Mouse (Mus musculus) lung, postnatal 0 days (tissue): ENCODE results near the gene Mpzl3. TPM values are rescaled to one million over a fixed set of nuclear protein-coding genes. Genes with fewer than 3 reads are reported as not detected.

ENCODE experiments used
- ATAC-seq: fragments of 200-750 bp; cut with Nextera tagmentation; 2 replicates; pipeline ENCODE4 v1.8.0; 2017; ENCODE audit warnings: moderate library complexity
- DNase-seq: peaks from one replicate; pipeline ENCODE4 v3.0.0-alpha.2; 2016; ENCODE audit warnings: low spot score
- H3K27ac ChIP-seq: fragments of 300-500 bp; sonication (generic); 2 replicates; pipeline ENCODE4 v1.5.1; 2014; ENCODE audit warnings: antibody characterized with exemption, mild to moderate bottlenecking, low read length, mixed read lengths
- H3K27me3 ChIP-seq: fragments of 300-500 bp; sonication (generic); replicated peaks from 2 replicates; pipeline ENCODE4 v1.6.1; 2014; ENCODE audit warnings: low read length, mixed read lengths; ENCODE audit not compliant: insufficient read depth
- H3K36me3 ChIP-seq: fragments of 300-500 bp; sonication (generic); 2 replicates; pipeline ENCODE4 v1.6.1; 2014; ENCODE audit warnings: low read length, mixed read lengths; ENCODE audit not compliant: insufficient read depth
- H3K4me1 ChIP-seq: fragments of 300-500 bp; sonication (generic); 2 replicates; pipeline ENCODE4 v1.6.1; 2014; ENCODE audit warnings: antibody characterized with exemption, low read depth, low read length, mixed read lengths; ENCODE audit not compliant: insufficient read depth
- H3K4me2 ChIP-seq: fragments of 300-500 bp; sonication (generic); replicated peaks from 2 replicates; pipeline ENCODE4 v1.6.1; 2014; ENCODE audit warnings: low read depth, mild to moderate bottlenecking, low read length, moderate library complexity, mixed read lengths
- H3K4me3 ChIP-seq: fragments of 300-500 bp; sonication (generic); 2 replicates; pipeline ENCODE4 v1.5.1; 2014; ENCODE audit warnings: low read depth, low read length
- H3K9ac ChIP-seq: fragments of 300-500 bp; sonication (generic); replicated peaks from 2 replicates; pipeline ENCODE4 v1.6.1; 2014; ENCODE audit warnings: low read depth, mild to moderate bottlenecking
- H3K9me3 ChIP-seq: fragments of 300-500 bp; sonication (generic); 2 replicates; pipeline ENCODE4 v1.6.1; 2016; ENCODE audit warnings: low read length, mixed read lengths
- CTCF ChIP-seq: IDR thresholded peaks from 2 replicates; pipeline ENCODE4 v1.5.1; 2016; ENCODE audit warnings: antibody characterized with exemption, mild to moderate bottlenecking
- EP300 ChIP-seq: IDR thresholded peaks from 2 replicates; pipeline ENCODE4 v1.6.1; 2016; ENCODE audit warnings: antibody characterized with exemption, mild to moderate bottlenecking, control low read depth
- WGBS: fragments of 180-500 bp; shearing (Covaris S2); extraction: QIAGEN DNeasy Blood & Tissue Kit; methylation state at CpG from one replicate; pipeline ENCODE4 v1.1.7; 2014; 5-methylcytosine and 5-hydroxymethylcytosine counted together
- polyA plus RNA-seq: library from polyadenylated mRNA; unstranded; fragments of >200 nt; fragmentation: Nextera tagmentation; extraction: Ambion mirVana; gene quantifications from 2 replicates; pipeline ENCODE4 v1.2.1, GENCODE M21; 2015

Gene Mpzl3
- polyA plus RNA-seq, 1 experiment from 2014 or later = 2.0 TPM

DNA sequence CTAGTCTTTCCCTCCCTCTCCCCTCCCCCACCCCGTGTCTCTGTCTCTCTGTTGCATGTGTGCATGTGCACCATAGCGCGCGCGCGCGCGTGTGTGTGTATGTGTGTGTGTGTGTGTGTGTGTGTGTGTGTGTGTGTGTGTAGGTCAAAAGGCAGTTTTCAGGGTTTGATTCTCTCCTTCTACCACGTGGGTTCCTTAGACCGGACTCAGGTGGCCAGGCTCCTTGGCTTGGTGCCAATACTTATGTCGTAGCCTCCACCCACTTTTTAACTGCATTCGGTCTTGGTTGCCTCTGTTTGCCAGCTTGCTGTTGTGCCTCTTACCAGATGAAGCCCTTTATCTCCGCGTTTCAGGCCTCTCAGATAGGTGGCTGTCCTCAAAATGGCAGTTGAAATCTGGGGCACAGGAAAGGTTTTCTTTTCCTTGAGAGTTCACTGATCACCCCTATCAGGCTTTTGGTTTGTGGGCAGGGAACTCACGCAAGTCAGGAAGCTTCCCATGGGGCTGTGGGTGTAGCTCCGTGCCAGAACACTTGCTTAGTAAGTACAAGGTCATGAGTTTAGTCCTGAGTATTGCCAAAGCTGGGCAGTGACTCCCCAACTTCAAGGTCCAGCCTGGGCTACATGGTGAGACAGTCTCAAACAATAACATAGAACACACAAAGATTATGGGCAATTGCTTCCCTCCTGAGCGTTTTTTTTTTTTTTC, 13.7 kb upstream of the Mpzl3 start:
- Histone ChIP-seq H3K9ac (no peak overlapping the region), H3K27me3 (no peaks in the 10 kb centered on the region), H3K4me2 (peak overlapping the region; percentile 45), H3K36me3 (no peaks in the 10 kb centered on the region), H3K9me3 (no peaks in the 10 kb centered on the region), H3K27ac (peak overlapping the region; percentile 38; the same call in 1 of the 2 replicates), H3K4me1 (no peaks in the 10 kb centered on the region), H3K4me3 (no peak overlapping the region; the same call in 1 of the 2 replicates)
- WGBS = 31% methylated on average over 17 of the region's 17 CpGs
- ATAC-seq (no peak), DNase-seq (peak; percentile 64)
- TF ChIP-seq EP300 (no peak), CTCF (no peak)

DNA sequence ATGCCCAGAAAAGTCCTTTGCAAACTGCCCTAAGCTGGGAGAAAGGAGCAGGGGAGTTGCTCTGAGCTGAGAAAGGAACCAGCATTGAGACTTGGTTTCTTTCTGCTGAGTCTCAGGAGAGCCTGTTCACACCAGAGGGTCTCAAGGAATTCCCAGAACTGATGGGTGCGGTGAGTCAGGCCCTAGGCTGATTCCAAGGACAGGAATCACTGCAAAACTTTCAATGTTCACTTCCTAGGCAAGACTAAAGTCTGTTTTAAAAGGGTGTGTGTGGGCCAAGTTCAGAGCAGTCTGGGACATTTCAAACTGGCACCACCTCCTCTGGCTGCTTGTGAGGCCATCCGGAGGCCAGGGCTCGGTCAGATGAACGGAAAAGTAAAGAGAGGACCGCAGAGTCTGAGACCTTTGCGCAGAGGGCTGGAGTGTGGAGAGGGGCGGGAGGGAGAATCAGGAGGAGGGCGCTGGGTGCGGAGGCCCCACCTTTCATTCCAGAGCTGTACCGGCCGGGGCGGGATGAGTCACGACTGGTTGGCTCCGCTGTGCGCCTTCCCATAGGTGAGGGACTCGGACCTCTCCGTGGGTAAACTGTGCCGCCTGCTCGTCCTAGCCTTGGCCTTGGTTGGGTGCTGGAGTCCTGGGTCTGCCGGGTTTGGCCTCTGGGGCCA, 12.8 kb upstream of the Mpzl3 start:
- Histone ChIP-seq H3K4me3 (peak overlapping the region; percentile 29), H3K9ac (0 out of 2 replicates have a peak overlapping the region, but pooled peaks have one; percentile 1), H3K36me3 (no peaks in the 10 kb centered on the region), H3K9me3 (no peaks in the 10 kb centered on the region), H3K4me2 (peak overlapping the region; percentile 47), H3K27ac (peak overlapping the region; percentile 27; the same call in 1 of the 2 replicates), H3K27me3 (no peaks in the 10 kb centered on the region), H3K4me1 (no peaks in the 10 kb centered on the region)
- 2% methylated on average over 19 of the region's 20 CpGs for WGBS
- TF ChIP-seq EP300 (no peak), CTCF (no peak)
- DNase-seq (peak; percentile 89), ATAC-seq (peak; percentile 97)

DNA sequence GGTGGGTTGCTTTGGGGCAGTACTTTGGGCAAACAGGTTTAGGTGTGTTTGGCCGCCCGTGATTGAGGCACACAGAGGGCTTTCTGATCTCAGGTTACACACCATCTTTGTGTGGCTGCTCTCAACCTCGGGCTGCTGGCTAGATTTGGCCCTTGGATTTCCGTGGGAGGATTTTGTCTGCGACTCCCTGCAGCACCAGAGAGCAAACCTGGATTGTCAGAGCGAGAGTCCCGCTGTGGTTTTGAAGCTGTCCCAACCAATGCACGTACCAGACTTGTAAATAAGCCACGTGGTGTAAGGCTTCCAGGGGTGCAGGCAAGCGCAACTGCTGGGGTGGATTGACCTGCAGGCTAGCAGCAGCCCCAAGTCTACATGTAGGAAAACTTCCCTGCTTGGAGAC, 12.0 kb upstream of the Mpzl3 start:
- ATAC-seq (peak; percentile 25), DNase-seq (no peak)
- peak overlapping the region; percentile 29 for H3K4me3 ChIP-seq
- TF ChIP-seq CTCF (no peak), EP300 (no peak)
- no peaks in the 10 kb centered on the region for H3K4me1 ChIP-seq
- H3K9ac ChIP-seq = 0 out of 2 replicates have a peak overlapping the region, but pooled peaks have one; percentile 1
- H3K27me3 ChIP-seq = no peaks in the 10 kb centered on the region
- peak overlapping the region; percentile 16; the same call in 1 of the 2 replicates for H3K27ac ChIP-seq
- H3K36me3 ChIP-seq = no peaks in the 10 kb centered on the region
- peak overlapping the region; percentile 47 for H3K4me2 ChIP-seq
- WGBS = 2% methylated on average over 10 of the region's 10 CpGs
- H3K9me3 ChIP-seq = no peaks in the 10 kb centered on the region

DNA sequence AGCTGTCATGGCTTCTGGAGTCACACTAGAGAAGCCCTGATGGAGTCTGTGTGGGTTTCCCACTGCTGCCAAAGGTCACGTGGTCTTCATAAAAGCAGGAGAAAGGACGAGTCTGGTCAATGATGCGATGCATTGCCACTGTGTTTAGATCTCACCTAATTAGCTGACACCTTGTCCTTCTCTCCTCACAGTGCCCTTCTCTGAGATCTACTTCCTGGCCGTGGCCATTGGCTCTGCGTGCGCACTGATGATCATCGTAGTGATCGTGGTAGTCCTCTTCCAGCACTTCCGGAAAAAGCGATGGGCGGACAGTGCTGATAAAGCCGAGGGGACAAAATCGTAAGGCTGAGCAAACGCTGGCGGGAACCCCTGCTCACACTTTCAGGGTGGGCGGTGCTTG, 8.0 kb upstream of the Mpzl3 start:
- TF ChIP-seq CTCF (no peak), EP300 (no peak)
- no peaks in the 10 kb centered on the region for H3K9me3 ChIP-seq
- no peak for ATAC-seq
- no peaks in the 10 kb centered on the region for H3K36me3 ChIP-seq
- H3K4me1 ChIP-seq = no peaks in the 10 kb centered on the region
- no peak overlapping the region for H3K27ac ChIP-seq
- no peak for DNase-seq
- no peak overlapping the region for H3K9ac ChIP-seq
- no peak overlapping the region for H3K4me3 ChIP-seq
- no peak overlapping the region for H3K4me2 ChIP-seq
- H3K27me3 ChIP-seq = no peaks in the 10 kb centered on the region
- 82% methylated on average over 16 of the region's 16 CpGs for WGBS

- Histone ChIP-seq H3K9ac (no peak overlapping the region), H3K4me2 (no peak overlapping the region), H3K4me3 (no peak overlapping the region), H3K4me1 (no peaks in the 10 kb centered on the region), H3K27me3 (no peaks in the 10 kb centered on the region), H3K36me3 (no peaks in the 10 kb centered on the region), H3K9me3 (no peaks in the 10 kb centered on the region), H3K27ac (no peak overlapping the region)
- ATAC-seq (no peak), DNase-seq (peak; percentile 48)
- WGBS = 17% methylated on average over 4 of the region's 4 CpGs
- no peak for TF ChIP-seq EP300
- TF ChIP-seq CTCF = peak; percentile 84
Measured at GRCm38 (mm10) chr9:45048511-45048910, 6.5 kb upstream of the Mpzl3 start.

DNA sequence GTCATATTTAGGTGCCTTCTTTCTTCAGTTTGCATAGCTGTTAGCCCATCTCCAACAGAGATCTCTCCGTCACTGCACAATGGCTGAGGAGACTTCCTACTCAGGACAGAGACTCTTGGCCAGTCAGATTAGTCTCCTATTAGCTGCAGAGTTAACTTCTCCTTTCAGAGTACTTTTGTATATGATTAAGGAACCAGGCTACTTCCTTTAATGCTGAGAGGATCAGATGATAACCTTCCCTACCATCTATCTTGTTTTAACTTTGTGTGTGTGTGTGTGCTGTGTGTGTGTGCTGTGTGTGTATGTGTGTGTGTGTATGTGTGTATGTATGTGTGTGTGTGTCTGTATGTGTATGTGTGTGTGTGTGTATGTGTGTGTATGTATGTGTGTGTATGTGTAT, 5.3 kb upstream of the Mpzl3 start:
- no peak overlapping the region for H3K4me2 ChIP-seq
- H3K27me3 ChIP-seq = no peaks in the 10 kb centered on the region
- no peak overlapping the region for H3K9ac ChIP-seq
- no peaks in the 10 kb centered on the region for H3K4me1 ChIP-seq
- H3K36me3 ChIP-seq = no peaks in the 10 kb centered on the region
- 75% methylated on average over 1 of the region's 1 CpGs for WGBS
- ATAC-seq (no peak), DNase-seq (peak; percentile 15)
- no peak overlapping the region for H3K27ac ChIP-seq
- H3K9me3 ChIP-seq = no peaks in the 10 kb centered on the region
- no peak for TF ChIP-seq EP300
- TF ChIP-seq CTCF = no peak
- H3K4me3 ChIP-seq = no peak overlapping the region
